Mouse (Mus musculus) splenic B cell, adult 2 months (primary cell): ENCODE measurements around the gene Dnttip1.

Source experiments
- DNase-seq: peaks from one replicate; pipeline ENCODE4 v3.0.0-alpha.2; 2011; ENCODE audit warnings: low read depth, low spot score
- H3K27me3 ChIP-seq: 2 replicates; pipeline ENCODE4 v1.6.1; 2012; ENCODE audit warnings: mild to moderate bottlenecking, low read length, moderate library complexity, mixed read lengths; ENCODE audit not compliant: control insufficient read depth, poor library complexity, insufficient read depth, severe bottlenecking
- H3K36me3 ChIP-seq: 2 replicates; pipeline ENCODE4 v1.6.1; 2012; ENCODE audit warnings: mild to moderate bottlenecking, low read length, moderate library complexity, mixed read lengths; ENCODE audit not compliant: control insufficient read depth, poor library complexity, insufficient read depth, severe bottlenecking

The Dnttip1 gene

GRCm38 (mm10) chr2:164765841-164766240 lies 20.1 kb downstream of the Dnttip1 start:
- H3K36me3 ChIP-seq = peaks cover 6% of the 10 kb centered on the region; the same call in 1 of the 2 replicates
- no peaks in the 10 kb centered on the region for H3K27me3 ChIP-seq
- DNase-seq = no peak

GRCm38 (mm10) chr2:164767812-164768540 lies 22.2 kb downstream of the Dnttip1 start:
- Histone ChIP-seq H3K27me3 (no peaks in the 10 kb centered on the region), H3K36me3 (peaks cover 6% of the 10 kb centered on the region; the same call in 1 of the 2 replicates)
- DNase-seq = no peak

- H3K27me3 ChIP-seq = no peaks in the 10 kb centered on the region
- DNase-seq = peak; percentile 98
- peaks cover 6% of the 10 kb centered on the region; the same call in 1 of the 2 replicates for H3K36me3 ChIP-seq
Observed at GRCm38 (mm10) chr2:164769258-164770037, 23.7 kb downstream of the Dnttip1 start, which contains the start of gene Ube2c. Gene Ube2c, plus strand, starts transcription at chr2:164769898.

GRCm38 (mm10) chr2:164770279-164770678 lies 24.5 kb downstream of the Dnttip1 start:
- H3K27me3 ChIP-seq = no peaks in the 10 kb centered on the region
- peaks cover 3% of the 10 kb centered on the region; the same call in 1 of the 2 replicates for H3K36me3 ChIP-seq
- DNase-seq = no peak

GRCm38 (mm10) chr2:164771123-164771522 lies 25.3 kb downstream of the Dnttip1 start:
- H3K36me3 ChIP-seq = peaks cover 1% of the 10 kb centered on the region; the same call in 1 of the 2 replicates
- no peak for DNase-seq
- no peaks in the 10 kb centered on the region for H3K27me3 ChIP-seq

GRCm38 (mm10) chr2:164773229-164773988 lies 27.6 kb downstream of the Dnttip1 start:
- DNase-seq = no peak
- no peaks in the 10 kb centered on the region for H3K36me3 ChIP-seq
- H3K27me3 ChIP-seq = no peaks in the 10 kb centered on the region

- no peak for DNase-seq
- no peaks in the 10 kb centered on the region for H3K36me3 ChIP-seq
- H3K27me3 ChIP-seq = no peaks in the 10 kb centered on the region
Observed at GRCm38 (mm10) chr2:164773989-164774364, 28.2 kb downstream of the Dnttip1 start.

- Histone ChIP-seq H3K36me3 (no peaks in the 10 kb centered on the region), H3K27me3 (no peaks in the 10 kb centered on the region)
- no peak for DNase-seq
Observed at GRCm38 (mm10) chr2:164776130-164776529, 30.3 kb downstream of the Dnttip1 start.

GRCm38 (mm10) chr2:164776801-164777200 lies 31.0 kb downstream of the Dnttip1 start:
- DNase-seq = no peak

GRCm38 (mm10) chr2:164777246-164778014 lies 31.6 kb downstream of the Dnttip1 start:
- DNase-seq = no peak
- H3K36me3 ChIP-seq = no peaks in the 10 kb centered on the region
- no peaks in the 10 kb centered on the region for H3K27me3 ChIP-seq

More at GRCm38 (mm10) chr2:164776801-164777200, 31.0 kb downstream of the Dnttip1 start:
- Histone ChIP-seq H3K36me3 (no peaks in the 10 kb centered on the region), H3K27me3 (no peaks in the 10 kb centered on the region)

GRCm38 (mm10) chr2:164778015-164778287 lies 32.2 kb downstream of the Dnttip1 start:
- no peak for DNase-seq
- Histone ChIP-seq H3K27me3 (no peaks in the 10 kb centered on the region), H3K36me3 (no peaks in the 10 kb centered on the region)

GRCm38 (mm10) chr2:164778809-164779208 lies 33.0 kb downstream of the Dnttip1 start:
- Histone ChIP-seq H3K36me3 (no peaks in the 10 kb centered on the region), H3K27me3 (no peaks in the 10 kb centered on the region)
- no peak for DNase-seq

- Histone ChIP-seq H3K36me3 (no peaks in the 10 kb centered on the region), H3K27me3 (no peaks in the 10 kb centered on the region)
- DNase-seq = no peak
Observed at GRCm38 (mm10) chr2:164779481-164780086, 33.8 kb downstream of the Dnttip1 start, which contains the start of gene Tnnc2. Gene Tnnc2, minus strand, starts transcription at chr2:164779967.

- no peaks in the 10 kb centered on the region for H3K27me3 ChIP-seq
- no peaks in the 10 kb centered on the region for H3K36me3 ChIP-seq
- no peak for DNase-seq
Observed at GRCm38 (mm10) chr2:164781876-164782275, 36.1 kb downstream of the Dnttip1 start.
